In the genomic region with DNA sequence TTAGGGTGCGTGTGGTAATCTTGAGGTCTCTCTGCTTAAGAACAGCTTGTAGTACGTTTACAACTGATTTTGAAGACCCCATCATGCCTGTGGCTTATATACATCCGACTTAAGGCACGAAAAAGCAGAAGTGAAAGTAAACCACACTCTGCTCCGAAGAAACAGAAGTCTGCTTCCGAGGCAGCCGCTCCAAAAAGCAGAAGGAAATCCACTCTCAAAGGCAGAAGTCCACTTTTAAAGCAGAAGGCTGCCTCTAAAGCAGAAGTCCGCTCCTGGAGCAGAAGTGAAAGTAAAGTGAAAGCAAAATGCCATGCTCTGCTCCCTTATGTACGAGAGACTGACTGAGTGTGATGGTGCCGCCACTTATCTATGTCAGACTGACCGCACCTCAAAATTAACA, we compare ENCODE assay signal across 16 mouse cellular contexts. TPM values are rescaled to one million over a fixed set of nuclear protein-coding genes. Genes with fewer than 3 reads are reported as not detected.
DNase-seq lines count a peak whose midpoint lies in the region; ATAC-seq and TF ChIP-seq lines count a peak whose summit lies in the region.
"Had no signal": no experiment of that assay in that cellular context is flagged by ENCODE, and none has a peak within 500 bp of the region (broad histone marks: within the 10 kb centered on the region; RNA-seq: fewer than 3 reads in every experiment).

No protein-coding gene starts in this region.

- H3K27ac ChIP-seq in liver, adult 2 months (replicated peaks; ENCODE audit: insufficient read depth, low read depth, low read length) = no peak overlapping the region
- H3K27ac ChIP-seq in CH12.LX (ENCODE audit: insufficient read depth, low read depth) = no peak overlapping the region
- no peak overlapping the region for H3K27ac ChIP-seq in liver, embryonic 11.5 days (ENCODE audit: low read depth, low read length)
- no peak overlapping the region for H3K27ac ChIP-seq in kidney, embryonic 16.5 days (ENCODE audit: low read length)
- H3K27ac ChIP-seq: neural tube, embryonic 13.5 days had no signal

- WGBS in liver, adult 2 months = 78% methylated on average over 11 of the region's 11 CpGs
- 48% methylated on average over 11 of the region's 11 CpGs for WGBS in liver, embryonic 11.5 days
- WGBS in kidney, embryonic 16.5 days = 86% methylated on average over 11 of the region's 11 CpGs

- dilution Hi-C loops in CH12.LX (cut with MboI; ENCODE audit: extremely low pct_ligation_motif_present, extremely low pct_unique_long_range_greater_than_20kb, low sequenced_read_pairs) = no loop called here

- H3K4me1 ChIP-seq in liver, adult 2 months (ENCODE audit: control insufficient read depth, insufficient read depth, low read length) = no peaks in the 10 kb centered on the region
- H3K4me1 ChIP-seq in CH12.LX (ENCODE audit: control insufficient read depth in 1 of 2, insufficient read depth in 2 of 2) = no peaks in the 10 kb centered on the region
- H3K4me1 ChIP-seq in liver, embryonic 11.5 days (replicated peaks; ENCODE audit: control insufficient read depth, insufficient read depth, low read length) = no peaks in the 10 kb centered on the region
- no peaks in the 10 kb centered on the region for H3K4me1 ChIP-seq in kidney, embryonic 16.5 days (ENCODE audit: insufficient read depth, low read length)
- H3K4me1 ChIP-seq: neural tube, embryonic 13.5 days had no signal

- peak; percentile 21 for DNase-seq in liver, adult 2 months (ENCODE audit: extremely low read depth, low read depth, low spot score)
- no peak for DNase-seq in liver
- DNase-seq in CH12.LX (ENCODE audit: extremely low read depth) = peak; percentile 67
- no peak for DNase-seq in liver, embryonic 11.5 days (ENCODE audit: low spot score)
- peak; percentile 1 for DNase-seq in naive thymus-derived CD4-positive, alpha-beta T cell, adult 2 months (ENCODE audit: low read depth)
- DNase-seq in neural tube, embryonic 10.5 days (ENCODE audit: extremely low spot score, low spot score) = no peak
- no peak for DNase-seq in c-Kit-positive CD71-positive TER-119-positive erythroid progenitor cells, embryonic 14.5 days (ENCODE audit: low spot score)
- DNase-seq: cerebellum, postnatal 36 days; kidney, adult 11 months; right cerebral cortex, postnatal 14 days had no signal

- no peaks in the 10 kb centered on the region for H3K36me3 ChIP-seq in liver, adult 2 months (ENCODE audit: control insufficient read depth, insufficient read depth, low read length)
- H3K36me3 ChIP-seq in CH12.LX (replicated peaks in 1 of 2; ENCODE audit: control insufficient read depth in 1 of 2, insufficient read depth in 1 of 2, low read length in 1 of 2) = no peaks in the 10 kb centered on the region
- no peaks in the 10 kb centered on the region for H3K36me3 ChIP-seq in liver, embryonic 11.5 days (ENCODE audit: control insufficient read depth, insufficient read depth, low read length)
- H3K36me3 ChIP-seq in kidney, embryonic 16.5 days (ENCODE audit: insufficient read depth, low read length) = no peaks in the 10 kb centered on the region
- H3K36me3 ChIP-seq: neural tube, embryonic 13.5 days had no signal

- H3K9me3 ChIP-seq in CH12.LX (replicated peaks; ENCODE audit: low read length) = peaks cover 22% of the 10 kb centered on the region
- peaks cover 6% of the 10 kb centered on the region for H3K9me3 ChIP-seq in liver, embryonic 11.5 days (ENCODE audit: control insufficient read depth, low read length)
- peaks cover 51% of the 10 kb centered on the region for H3K9me3 ChIP-seq in kidney, embryonic 16.5 days (ENCODE audit: low read length)

- TF ChIP-seq RAD21 in CH12.LX (IDR thresholded peaks at IDR 0.05; ENCODE audit: low read depth, low read length) = no peak

- no peak for ATAC-seq in liver, embryonic 11.5 days (replicated peaks; ENCODE audit: low FRiP score)
- no peak for ATAC-seq in kidney, embryonic 16.5 days (ENCODE audit: low FRiP score, low TSS enrichment)

- H3K4me2 ChIP-seq in CH12.LX (ENCODE audit: insufficient read depth, low read depth, poor library complexity, severe bottlenecking) = no peak overlapping the region; the same call in 1 of the 2 replicates
- H3K4me2 ChIP-seq in liver, embryonic 11.5 days = peak overlapping the region; percentile 20; the same call in 1 of the 2 replicates
- H3K4me2 ChIP-seq in kidney, embryonic 16.5 days (replicated peaks; ENCODE audit: low read depth, low read length) = no peak overlapping the region
- H3K4me2 ChIP-seq: neural tube, embryonic 13.5 days had no signal

- TF ChIP-seq EP300 in CH12.LX (IDR thresholded peaks at IDR 0.05; ENCODE audit: low read length) = peak; percentile 58

- no peak overlapping the region for H3K9ac ChIP-seq in liver, adult 2 months (ENCODE audit: low read depth, low read length)
- no peak overlapping the region for H3K9ac ChIP-seq in CH12.LX (ENCODE audit: insufficient read depth, low read depth)
- H3K9ac ChIP-seq in liver, embryonic 11.5 days (ENCODE audit: low read depth, low read length) = no peak overlapping the region
- no peak overlapping the region for H3K9ac ChIP-seq in kidney, embryonic 16.5 days (replicated peaks; ENCODE audit: low read length)
- H3K9ac ChIP-seq: neural tube, embryonic 13.5 days had no signal

- no peaks in the 10 kb centered on the region for H3K79me2 ChIP-seq in liver, adult 2 months (ENCODE audit: control insufficient read depth, insufficient read depth, low read length)
- H3K79me2 ChIP-seq in CH12.LX (replicated peaks; ENCODE audit: control insufficient read depth, extremely low read depth, insufficient read depth, poor library complexity, severe bottlenecking) = no peaks in the 10 kb centered on the region

- no peak for TF ChIP-seq POLR2A in liver, adult 2 months (IDR thresholded peaks at IDR 0.05; ENCODE audit: extremely low read depth, insufficient read depth, low read length)
- TF ChIP-seq POLR2A in CH12.LX (IDR thresholded peaks at IDR 0.05; ENCODE audit: low read depth, low read length) = no peak

- TF ChIP-seq CTCF in liver, adult 2 months (IDR thresholded peaks at IDR 0.05; ENCODE audit: low read depth, low read length) = no peak
- TF ChIP-seq CTCF in CH12.LX (conservative IDR thresholded peaks at IDR 0.05 in 1 of 2, IDR thresholded peaks at IDR 0.05 in 1 of 2; ENCODE audit: low read depth in 2 of 2, low read length in 2 of 2) = no peak

- no peaks in the 10 kb centered on the region for H3K27me3 ChIP-seq in liver, adult 2 months (ENCODE audit: control insufficient read depth, insufficient read depth, low read length)
- no peaks in the 10 kb centered on the region for H3K27me3 ChIP-seq in CH12.LX (replicated peaks)
- no peaks in the 10 kb centered on the region for H3K27me3 ChIP-seq in liver, embryonic 11.5 days (replicated peaks; ENCODE audit: control insufficient read depth, insufficient read depth, low read length)
- no peaks in the 10 kb centered on the region for H3K27me3 ChIP-seq in kidney, embryonic 16.5 days (ENCODE audit: insufficient read depth, low read length)
- H3K27me3 ChIP-seq: neural tube, embryonic 13.5 days had no signal

- in situ Hi-C loops in CH12.LX (cut with MboI; ENCODE audit: low pct_ligation_motif_present, low pct_unique_long_range_greater_than_20kb, low sequenced_read_pairs) = no loop called here

- H3K4me3 ChIP-seq in liver, adult 2 months (ENCODE audit: insufficient read depth, low read depth, low read length) = no peak overlapping the region
- H3K4me3 ChIP-seq in CH12.LX (replicated peaks in 1 of 3; ENCODE audit: low read depth in 2 of 3, low read length in 2 of 3, poor library complexity in 1 of 3) = no peak overlapping the region
- peak overlapping the region; percentile 20; the same call in 1 of the 2 replicates for H3K4me3 ChIP-seq in liver, embryonic 11.5 days (ENCODE audit: low read depth, low read length)
- no peak overlapping the region for H3K4me3 ChIP-seq in kidney, embryonic 16.5 days (ENCODE audit: low read length)
- H3K4me3 ChIP-seq: neural tube, embryonic 13.5 days had no signal

TF ChIP-seq in CH12.LX, 34 proteins besides CTCF, POLR2A, EP300 and RAD21:
- TF ChIP-seq SIN3A (IDR thresholded peaks at IDR 0.05; ENCODE audit: low read length) (no peak), IRF4 (IDR thresholded peaks at IDR 0.05; ENCODE audit: low read depth, low read length) (peak; percentile 41; the same call in 1 of the 2 replicates)

RNA-seq across cellular contexts. Expression of a gene that starts 38.5 kb away (rescaled TPM):
- total RNA-seq in liver, adult 2 months (2014; rRNA removed) = not detected in 2 replicates
- polyA plus RNA-seq in liver, adult 2 months (2012; rRNA removed) = not detected in 2 replicates
- not detected in 2 replicates for total RNA-seq in CH12.LX (2012; rRNA removed)
- not detected in 2 replicates for total RNA-seq in CH12.LX (2014; rRNA removed)
- polyA plus RNA-seq in CH12.LX (2012; ENCODE audit: insufficient read length, low read depth) = not detected in 2 replicates
- polyA plus RNA-seq in liver, embryonic 11.5 days (2014; fragmentation: Nextera tagmentation; extraction: Ambion mirVana) = not detected in 2 replicates
- not detected in 2 replicates for polyA plus RNA-seq in kidney, embryonic 16.5 days (2015; fragmentation: Nextera tagmentation; extraction: Ambion mirVana)
- total RNA-seq: gastrocnemius, adult 18-20 months; heart, postnatal 10 days; layer of hippocampus, adult 8-10 months had no signal
- polyA plus RNA-seq: limb, embryonic 11.5 days; neural tube, embryonic 13.5 days had no signal

RNA-seq across cellular contexts. Expression of a gene that starts 46.5 kb away (rescaled TPM):
- total RNA-seq in liver, adult 2 months (2014; rRNA removed) = not detected in 2 replicates
- polyA plus RNA-seq in liver, adult 2 months (2012; rRNA removed) = not detected in 2 replicates
- total RNA-seq in CH12.LX (2012; rRNA removed) (not detected in 2 replicates), CH12.LX (2014; rRNA removed) (not detected in 2 replicates)
- polyA plus RNA-seq in CH12.LX (2012; ENCODE audit: insufficient read length, low read depth) = not detected in 2 replicates
- polyA plus RNA-seq in liver, embryonic 11.5 days (2014; fragmentation: Nextera tagmentation; extraction: Ambion mirVana) = not detected in 2 replicates
- polyA plus RNA-seq in kidney, embryonic 16.5 days (2015; fragmentation: Nextera tagmentation; extraction: Ambion mirVana) = not detected in 2 replicates
- total RNA-seq: gastrocnemius, adult 18-20 months; heart, postnatal 10 days; layer of hippocampus, adult 8-10 months had no signal
- polyA plus RNA-seq: limb, embryonic 11.5 days; neural tube, embryonic 13.5 days had no signal

Comparison
In these comparisons a context has a peak if more than half of its experiments do, and no peak if none do; other contexts are left out.
1. DNase-seq: peak in liver, adult 2 months (single experiment), CH12.LX (single experiment) and naive thymus-derived CD4-positive, alpha-beta T cell, adult 2 months (single experiment); none in liver (single experiment), liver, embryonic 11.5 days (single experiment), neural tube, embryonic 10.5 days (single experiment) and c-Kit-positive CD71-positive TER-119-positive erythroid progenitor cells, embryonic 14.5 days (single experiment).